Mouse (Mus musculus) cerebellum, adult 2 months (tissue): Measurements from ENCODE around the gene Bnip2.

ENCODE experiments used
- CTCF ChIP-seq: fragments of 200-500 bp; IDR thresholded peaks from 2 replicates; pipeline ENCODE4 v1.5.1; 2011; ENCODE audit warnings: low read depth, mild to moderate bottlenecking, control low read depth, low read length, moderate library complexity, borderline replicate concordance; ENCODE audit not compliant: insufficient read depth
- POLR2A ChIP-seq: fragments of 200-500 bp; IDR thresholded peaks from 2 replicates; pipeline ENCODE4 v1.6.1; 2011; ENCODE audit warnings: low read length, control low read depth, borderline replicate concordance; ENCODE audit not compliant: insufficient read depth

GRCm38 (mm10) chr9:70010781-70011473 lies 21.7 kb downstream of the Bnip2 start:
- TF ChIP-seq CTCF (no peak), POLR2A (no peak)
